Mouse (Mus musculus): ENCODE data around the gene Hcfc2.

Gene Hcfc2

GRCm38 (mm10) chr10:82777075-82777474 lies 81.1 kb downstream of the Hcfc2 start:
- DNase-seq, result no peak

GRCm38 (mm10) chr10:82777886-82778285 lies 81.9 kb downstream of the Hcfc2 start:
- DNase-seq, result no peak

GRCm38 (mm10) chr10:82778791-82779549 lies 83.0 kb downstream of the Hcfc2 start:
- DNase-seq, result no peak

GRCm38 (mm10) chr10:82779831-82780230 lies 83.9 kb downstream of the Hcfc2 start:
- DNase-seq, result no peak

- DNase-seq, result no peak
Observed at GRCm38 (mm10) chr10:82780322-82780721, 84.4 kb downstream of the Hcfc2 start.

GRCm38 (mm10) chr10:82780816-82781215 lies 84.9 kb downstream of the Hcfc2 start:
- no peak for DNase-seq

GRCm38 (mm10) chr10:82782472-82782871 lies 86.5 kb downstream of the Hcfc2 start:
- no peak for DNase-seq

- no peak for DNase-seq
Observed at GRCm38 (mm10) chr10:82789181-82789580, 93.2 kb downstream of the Hcfc2 start.

- DNase-seq, result no peak
Observed at GRCm38 (mm10) chr10:82790504-82790903, 94.5 kb downstream of the Hcfc2 start.

- no peak for DNase-seq
Observed at GRCm38 (mm10) chr10:82791713-82792112, 95.8 kb downstream of the Hcfc2 start.

Measured in cerebellum, adult 9-10 months (tissue).